Mouse (Mus musculus): ENCODE measurements at regions not wholly inside any gene's neighbourhood (a gene's known extent, or its start where the extent isn't known, plus 50 kb on each side); places are given as distances from the start of the nearest gene placed in this dataset.

DNA sequence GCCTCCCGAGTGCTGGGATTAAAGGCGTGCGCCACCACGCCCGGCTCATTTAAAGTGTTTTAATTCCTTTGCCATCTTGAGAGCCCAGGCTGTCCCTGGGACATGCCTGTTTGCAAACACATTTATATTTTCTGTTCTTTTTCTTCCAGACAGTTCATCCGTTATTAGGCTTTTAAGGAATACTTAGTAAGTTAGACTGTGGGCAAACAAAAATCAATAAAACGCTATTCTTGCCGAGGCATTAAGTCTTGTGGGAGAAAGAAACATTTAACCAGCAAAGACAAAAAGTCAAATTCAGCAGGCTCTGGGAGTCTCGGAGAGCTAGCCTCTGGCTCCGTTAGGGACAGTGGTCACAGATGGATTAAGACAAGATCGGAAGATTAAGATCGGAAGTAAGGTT is 52.0 kb upstream of the Cpsf6 start:
- DNase-seq, result no peak

DNA sequence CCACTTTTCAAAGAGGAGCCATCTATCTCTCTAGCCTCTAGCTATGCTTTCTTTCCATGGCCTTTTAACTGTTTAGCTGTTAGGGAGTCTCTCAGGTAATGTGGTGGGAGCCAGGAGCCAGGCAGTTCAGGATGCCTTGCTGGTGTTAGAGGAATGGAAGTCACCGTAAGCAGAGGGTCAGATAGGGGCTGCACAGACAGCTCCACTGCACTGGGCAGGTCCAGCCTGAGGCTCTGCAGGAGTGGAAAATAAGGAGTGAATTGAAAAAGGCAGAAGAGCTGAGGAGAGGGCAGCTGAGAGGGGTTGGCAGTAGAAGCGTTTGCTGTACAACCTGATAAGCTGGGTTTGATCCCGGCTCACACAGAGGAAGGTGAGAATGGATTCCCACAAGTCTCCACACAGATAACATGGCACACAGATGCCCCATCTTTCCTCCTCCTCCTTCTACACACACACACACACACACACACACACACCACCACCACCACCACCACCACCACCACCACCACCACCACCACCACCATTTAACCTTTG is 51.3 kb upstream of the Cpsf6 start:
- DNase-seq, result no peak

DNA sequence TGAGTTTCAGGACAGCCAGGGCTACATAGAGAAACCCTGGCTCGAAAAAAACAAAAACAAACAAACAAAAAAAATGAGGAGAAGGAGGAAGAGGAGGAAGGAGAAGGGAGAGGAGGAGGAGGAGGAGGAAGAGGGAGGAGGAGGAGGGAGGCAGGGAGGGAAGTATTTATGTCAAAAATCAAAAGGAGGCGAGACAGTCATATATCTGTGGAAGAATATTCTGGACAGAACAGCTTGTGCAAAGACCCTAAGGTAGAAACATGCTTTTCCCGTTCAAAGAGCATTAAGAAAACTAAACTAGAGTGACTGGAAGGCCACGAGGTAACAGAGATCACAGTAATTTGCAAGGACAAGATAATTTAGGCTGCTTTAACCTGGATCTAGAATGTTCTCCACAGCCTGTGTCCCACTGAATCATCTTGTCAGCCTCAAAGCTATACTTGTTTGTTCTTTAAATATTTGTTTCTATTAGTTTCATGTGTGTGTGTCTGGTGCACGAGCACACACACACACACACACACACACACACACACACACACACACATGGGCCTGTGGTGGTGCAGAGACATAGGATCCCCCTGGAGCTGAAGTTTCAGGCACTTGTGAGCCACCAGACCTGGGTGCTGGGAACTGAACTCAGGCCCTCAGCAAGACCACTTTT is 50.5 kb upstream of the Cpsf6 start:
- no peak for DNase-seq

DNA sequence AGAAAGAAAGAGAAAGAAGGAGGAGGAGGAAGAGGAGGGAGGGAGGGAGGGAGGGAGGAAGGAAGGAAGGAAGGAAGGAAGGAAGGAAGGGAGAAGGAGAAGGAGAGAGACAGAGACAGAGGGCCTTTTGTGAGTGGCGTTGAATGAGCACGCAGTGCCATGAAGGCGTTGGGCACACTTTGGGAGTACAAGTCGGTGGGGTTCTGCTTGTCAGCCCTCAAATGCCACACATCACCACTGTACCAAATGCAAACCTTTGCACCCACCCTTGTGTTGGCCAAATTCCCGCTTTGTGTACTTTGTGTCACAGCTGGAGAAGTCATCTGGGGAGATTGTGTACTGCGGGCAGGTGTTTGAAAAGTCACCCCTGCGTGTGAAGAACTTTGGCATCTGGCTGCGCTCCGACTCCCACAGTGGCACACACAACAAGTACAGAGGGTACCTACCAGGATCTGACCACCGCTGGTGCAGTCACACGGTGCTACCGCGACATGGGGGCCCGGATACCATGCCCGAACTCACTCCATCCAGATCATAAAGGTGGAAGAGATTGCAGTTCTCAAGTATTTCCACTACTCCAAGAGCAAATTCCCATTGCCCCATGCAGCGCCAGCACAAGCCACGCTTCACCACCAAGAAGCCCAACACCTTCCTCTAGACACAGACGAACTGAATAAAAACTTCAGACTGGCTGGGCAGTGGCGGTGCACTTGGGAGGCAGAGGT is 49.8 kb upstream of the Cpsf6 start:
- DNase-seq, result no peak
